Mouse (Mus musculus) right cerebral cortex, adult 2 months (tissue): ENCODE data around the gene Mfsd4a.
A peak's percentile ranks its signal among the peaks of the same experiment; 100 is the strongest.

Experiments used
- DNase-seq, 2 experiments: peaks; one replicate each; pipeline ENCODE4 v3.0.0; 2021 to 2022; ENCODE audit warnings: low spot score in 2 of 2

Gene Mfsd4a

GRCm38 (mm10) chr1:132067261-132068255 lies at the start of gene Mfsd4a:
Gene Mfsd4a, minus strand, starts transcription at chr1:132068062.
- peak; percentile 44 to 57 for DNase-seq

- peak; percentile 76 to 78 for DNase-seq
Measured at GRCm38 (mm10) chr1:132116606-132117005, 48.7 kb upstream of the Mfsd4a start.

GRCm38 (mm10) chr1:132113098-132113497 lies 45.2 kb upstream of the Mfsd4a start:
- no peak for DNase-seq

- DNase-seq = no peak
Measured at GRCm38 (mm10) chr1:132112426-132112825, 44.6 kb upstream of the Mfsd4a start.

- no peak for DNase-seq
Measured at GRCm38 (mm10) chr1:132111411-132111810, 43.5 kb upstream of the Mfsd4a start.

- no peak for DNase-seq
Measured at GRCm38 (mm10) chr1:132109368-132109767, 41.5 kb upstream of the Mfsd4a start.

GRCm38 (mm10) chr1:132104353-132104752 lies 36.5 kb upstream of the Mfsd4a start:
- DNase-seq = no peak

GRCm38 (mm10) chr1:132101953-132102697 lies 34.3 kb upstream of the Mfsd4a start:
- no peak for DNase-seq

- no peak for DNase-seq
Measured at GRCm38 (mm10) chr1:132099775-132100174, 31.9 kb upstream of the Mfsd4a start.

GRCm38 (mm10) chr1:132099016-132099415 lies 31.2 kb upstream of the Mfsd4a start:
- DNase-seq = no peak

- DNase-seq = no peak
Measured at GRCm38 (mm10) chr1:132098076-132098475, 30.2 kb upstream of the Mfsd4a start.

GRCm38 (mm10) chr1:132095356-132096004 lies 27.6 kb upstream of the Mfsd4a start:
- DNase-seq = no peak

GRCm38 (mm10) chr1:132093269-132093668 lies 25.4 kb upstream of the Mfsd4a start:
- DNase-seq = no peak

GRCm38 (mm10) chr1:132090266-132090665 lies 22.4 kb upstream of the Mfsd4a start:
- DNase-seq = no peak

- no peak for DNase-seq
Measured at GRCm38 (mm10) chr1:132089767-132090166, 21.9 kb upstream of the Mfsd4a start.

- DNase-seq = peak; percentile 49 to 66
Measured at GRCm38 (mm10) chr1:132088181-132088671, 20.4 kb upstream of the Mfsd4a start.

GRCm38 (mm10) chr1:132085181-132086049 lies 17.6 kb upstream of the Mfsd4a start:
- no peak for DNase-seq

- no peak for DNase-seq
Measured at GRCm38 (mm10) chr1:132078413-132078812, 10.6 kb upstream of the Mfsd4a start.

- DNase-seq = no peak
Measured at GRCm38 (mm10) chr1:132075576-132075975, 7.7 kb upstream of the Mfsd4a start.

- no peak for DNase-seq
Measured at GRCm38 (mm10) chr1:132070659-132071058, 2.8 kb upstream of the Mfsd4a start.

- DNase-seq = no peak
Measured at GRCm38 (mm10) chr1:132069436-132069835, 1.6 kb upstream of the Mfsd4a start.
